Mouse (Mus musculus): ENCODE results near the gene B9d1.

B9d1 gene

DNA sequence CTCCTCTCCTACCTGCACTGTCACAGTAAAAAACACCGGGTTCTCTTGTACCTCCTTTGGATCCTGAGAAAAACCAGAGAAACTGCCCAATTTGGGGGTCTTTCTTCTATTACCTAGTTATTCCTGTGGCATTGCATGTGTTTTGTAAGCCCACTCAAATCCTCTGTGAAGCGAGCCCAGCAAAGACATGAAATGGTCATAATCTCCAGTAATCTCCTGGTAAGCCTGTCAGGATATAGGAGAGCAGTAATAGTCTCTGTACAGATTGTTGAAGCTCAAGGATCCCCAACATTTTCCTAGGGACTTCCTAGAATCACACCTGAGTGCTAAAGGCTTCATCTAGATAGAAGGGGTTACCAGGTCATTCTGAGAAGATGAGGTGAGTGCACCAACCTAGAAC lies 36.2 kb downstream of the B9d1 start:
- DNase-seq (ENCODE audit: low read depth), result no peak

DNA sequence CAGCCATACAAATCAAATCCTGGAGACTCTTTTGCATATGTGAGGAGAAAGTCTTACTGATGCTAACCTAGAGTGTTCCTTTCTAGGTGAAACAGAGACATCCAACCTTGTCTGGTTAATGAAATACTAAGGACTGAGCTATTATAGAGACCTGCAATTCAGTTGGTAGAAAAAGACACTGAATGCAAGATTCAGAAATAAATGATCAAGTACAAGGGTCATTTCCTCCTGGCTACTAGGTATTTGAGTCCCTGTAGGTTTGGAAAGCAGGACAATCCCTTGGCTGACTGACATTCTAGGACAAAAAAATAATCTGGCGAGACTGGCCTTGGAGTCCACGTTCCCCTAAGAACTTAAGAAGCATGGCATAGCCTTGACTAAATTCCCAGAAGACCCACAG lies 40.6 kb downstream of the B9d1 start:
- no peak for DNase-seq (ENCODE audit: low read depth)

- DNase-seq (ENCODE audit: low read depth), result no peak
Observed at GRCm38 (mm10) chr11:61546452-61546851, 41.5 kb downstream of the B9d1 start.

- no peak for DNase-seq (ENCODE audit: low read depth)
Observed at GRCm38 (mm10) chr11:61547710-61548109, 42.8 kb downstream of the B9d1 start.

- no peak for DNase-seq (ENCODE audit: low read depth)
Observed at GRCm38 (mm10) chr11:61550631-61551030, 45.7 kb downstream of the B9d1 start.

- DNase-seq (ENCODE audit: low read depth), result no peak
Observed at GRCm38 (mm10) chr11:61553015-61553754, 48.2 kb downstream of the B9d1 start.

GRCm38 (mm10) chr11:61559572-61559971 lies 54.6 kb downstream of the B9d1 start:
- DNase-seq (ENCODE audit: low read depth), result no peak

DNA sequence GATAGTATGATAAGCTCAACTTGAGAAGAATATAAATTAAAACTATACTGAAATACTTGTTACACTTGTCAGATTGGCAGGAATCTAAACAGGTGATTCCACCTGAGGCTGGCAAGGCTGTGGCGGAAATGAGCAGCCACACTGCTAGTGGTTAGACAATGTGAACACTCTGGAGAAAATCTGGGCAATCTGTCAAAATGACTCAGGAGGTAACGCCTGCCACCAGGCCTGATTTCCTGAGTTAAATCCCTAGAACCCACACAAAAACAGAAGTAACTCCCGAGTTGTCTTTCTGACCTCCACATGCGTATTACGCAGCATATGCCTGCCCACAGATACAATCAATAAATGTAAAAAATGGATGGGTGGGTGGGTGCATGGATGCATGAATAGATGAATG lies 57.5 kb downstream of the B9d1 start:
- no peak for DNase-seq (ENCODE audit: low read depth)
